Mouse (Mus musculus) fat pad, adult 2 months (tissue): ENCODE results near the gene Best2.

Experiments used
- DNase-seq: peaks from one replicate; pipeline ENCODE4 v3.0.0-alpha.2; 2011; ENCODE audit warnings: low read depth, low spot score; ENCODE audit errors: extremely low read depth

Best2 gene

DNA sequence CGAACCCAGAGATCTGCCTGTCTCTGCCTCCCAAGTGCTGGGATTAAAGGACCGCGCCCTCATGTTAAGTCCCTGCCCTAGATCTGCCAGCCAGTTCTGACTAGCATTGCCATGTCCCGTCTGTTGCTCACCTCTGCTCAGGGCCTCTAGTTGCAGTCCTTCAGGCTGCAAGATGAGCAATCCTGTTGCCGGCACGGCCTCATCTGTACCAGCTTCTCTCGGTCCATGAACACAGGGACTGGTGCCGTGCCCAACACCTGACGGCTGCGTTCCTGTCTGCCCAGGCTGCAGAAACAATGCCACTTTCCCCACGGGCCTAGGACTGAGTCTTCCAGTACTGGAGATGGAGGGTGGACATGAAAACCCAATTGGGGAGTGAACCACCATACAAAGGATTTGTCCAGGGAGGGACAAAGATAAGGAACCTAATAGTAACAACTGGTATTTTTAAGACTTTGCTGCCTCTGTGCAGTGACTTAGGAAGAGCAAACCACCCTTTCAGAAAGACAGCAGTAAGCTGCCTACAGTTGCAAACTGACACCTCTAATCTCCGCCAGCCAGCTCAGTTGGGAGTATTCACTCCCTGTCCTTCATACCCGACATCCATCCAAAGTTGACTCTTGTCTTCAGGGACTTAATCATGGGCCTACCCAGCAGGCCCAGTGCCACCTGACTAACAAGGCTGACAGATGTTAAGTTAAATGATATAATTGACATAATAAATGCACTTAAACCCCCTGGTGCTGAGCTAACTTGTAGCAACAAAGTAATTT is 46.6 kb downstream of the Best2 start:
- DNase-seq: no peak

DNA sequence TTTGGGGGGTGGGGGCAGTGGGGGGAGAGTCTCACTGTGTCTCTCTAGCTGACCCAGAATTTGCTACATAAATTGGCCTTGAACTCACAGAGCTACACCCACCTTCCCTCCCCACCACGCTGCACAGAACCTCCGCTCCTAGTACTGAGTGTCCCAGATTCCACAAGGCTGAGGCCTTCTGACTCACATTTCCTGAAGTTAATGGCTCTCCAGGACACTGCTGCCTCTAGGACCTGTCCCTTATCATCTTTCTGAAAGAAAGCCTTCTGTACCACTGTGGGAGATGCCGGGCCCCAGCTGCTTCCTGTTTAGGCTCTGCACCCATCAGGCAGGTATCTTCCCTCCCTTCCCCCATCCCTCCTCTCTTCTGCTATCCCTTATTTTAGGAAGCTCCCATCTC is 47.7 kb downstream of the Best2 start:
- no peak for DNase-seq

DNA sequence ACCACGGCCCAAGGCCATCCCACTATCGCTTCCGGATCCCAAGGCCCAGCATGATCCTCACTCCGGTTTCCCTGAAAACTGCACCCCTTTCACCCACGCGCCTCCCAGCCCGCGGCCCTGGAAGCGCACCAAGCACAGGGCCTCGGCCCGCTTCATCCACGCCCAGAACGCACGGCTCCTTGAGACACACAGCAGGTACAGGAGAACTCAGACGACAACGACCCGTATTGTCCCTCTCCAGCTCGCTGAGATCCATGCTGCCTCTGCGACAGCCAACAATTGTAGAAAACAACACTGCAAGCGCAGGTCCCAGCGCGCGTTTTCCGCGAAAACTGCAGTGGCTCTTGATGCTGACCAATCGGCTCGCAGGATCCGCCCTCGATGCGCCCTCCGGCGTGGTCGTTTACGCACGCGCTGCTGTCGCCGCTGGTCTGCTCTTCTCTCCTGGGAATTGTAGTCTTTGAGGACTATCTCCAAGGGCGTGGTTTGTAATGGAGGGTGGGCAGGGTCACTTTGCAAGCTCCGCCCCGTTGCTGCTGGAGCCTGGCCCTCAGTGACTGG is 48.5 kb downstream of the Best2 start:
- peak; percentile 92 for DNase-seq

DNA sequence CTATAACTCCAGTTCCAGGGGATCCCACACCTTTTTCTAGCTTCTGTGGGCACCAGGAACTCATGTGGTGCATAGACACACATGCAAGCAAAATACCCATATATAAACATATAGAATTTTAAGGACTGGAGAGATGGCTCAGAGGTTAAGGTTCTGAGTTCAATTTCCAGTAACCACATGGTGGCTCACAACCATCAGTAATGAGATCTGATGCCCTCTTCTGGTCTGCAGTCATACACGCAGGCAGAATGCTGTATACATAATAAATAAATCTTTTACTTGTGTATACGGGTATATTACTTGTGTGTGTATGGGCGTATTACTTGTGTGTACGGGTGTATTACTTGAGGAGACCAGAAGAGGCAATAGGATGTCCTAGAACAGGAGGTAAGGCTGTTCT is 50.4 kb downstream of the Best2 start:
- DNase-seq: no peak

DNA sequence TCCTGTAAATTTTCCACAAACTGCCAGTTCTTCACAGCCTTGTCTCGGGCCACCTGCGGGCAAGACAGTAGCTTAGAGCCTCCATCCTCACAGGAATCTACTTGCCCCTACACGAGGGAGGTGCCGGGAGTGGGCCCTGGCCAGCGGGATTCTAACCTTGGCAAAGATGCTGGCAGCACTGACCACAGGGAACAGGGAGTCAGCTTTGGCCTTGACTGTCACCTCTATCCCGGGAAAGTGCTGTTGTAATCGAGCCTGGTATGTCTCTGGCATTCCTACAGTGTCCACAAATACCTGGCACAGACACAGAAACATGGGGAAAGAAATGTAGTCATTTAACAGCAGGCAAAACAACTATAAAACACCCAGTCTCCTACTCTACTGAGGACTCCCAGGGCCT is 54.5 kb downstream of the Best2 start:
- no peak for DNase-seq
